Mouse (Mus musculus) adrenal gland, postnatal 10 days (tissue): ENCODE data around the gene Med8. TPM values are rescaled to one million over a fixed set of nuclear protein-coding genes. Genes with fewer than 3 reads are reported as not detected.

Experiments
- DNase-seq: peaks from one replicate; pipeline ENCODE4 v3.0.0; 2021; ENCODE audit warnings: mixed read lengths
- total RNA-seq, 2 experiments: library from RNA; stranded (reverse); gene quantifications; 2 replicates each; pipeline ENCODE4 v1.2.3; 2021

Med8 gene
- total RNA-seq, 2 experiments from 2014 or later, result 63.3 to 73.5 TPM

- DNase-seq, result no peak
Observed at GRCm38 (mm10) chr4:118415779-118416178, 6.6 kb downstream of the Med8 start.

GRCm38 (mm10) chr4:118416329-118416728, 7.2 kb downstream of the Med8 start:
- DNase-seq, result no peak

DNA sequence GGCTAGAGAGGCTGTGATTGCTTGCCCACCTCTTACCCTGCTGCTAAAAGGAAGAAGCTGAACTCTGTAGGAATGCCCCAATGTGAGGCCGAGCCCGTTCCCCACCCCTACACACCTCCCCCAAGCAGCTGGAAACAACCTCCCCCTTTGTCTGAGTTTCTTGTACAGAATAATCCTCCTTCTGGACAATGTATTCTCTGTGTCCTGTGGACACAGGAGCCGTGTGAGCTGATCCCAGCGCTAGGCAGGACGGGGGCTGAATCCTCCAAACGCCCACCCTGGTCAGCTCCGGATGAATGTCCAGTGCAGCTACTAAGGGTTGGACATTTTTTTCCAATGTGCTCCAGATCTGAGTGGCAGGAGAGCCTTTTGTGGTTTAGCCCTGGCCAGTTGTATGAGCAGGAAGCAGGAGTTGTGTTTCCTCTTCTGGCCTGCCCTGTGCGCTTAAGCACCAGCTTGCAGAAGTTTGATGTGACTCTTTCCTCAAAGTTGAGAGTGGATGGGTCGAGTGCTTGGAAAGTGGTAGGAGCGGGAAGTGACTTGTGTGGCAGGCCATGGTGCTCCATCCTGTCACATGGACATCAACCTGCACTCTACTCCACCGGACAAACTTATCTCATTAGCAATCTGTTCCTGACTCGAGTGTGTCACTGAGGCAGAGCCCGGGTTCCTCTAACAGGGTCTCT, 8.1 kb downstream of the Med8 start:
- no peak for DNase-seq

DNA sequence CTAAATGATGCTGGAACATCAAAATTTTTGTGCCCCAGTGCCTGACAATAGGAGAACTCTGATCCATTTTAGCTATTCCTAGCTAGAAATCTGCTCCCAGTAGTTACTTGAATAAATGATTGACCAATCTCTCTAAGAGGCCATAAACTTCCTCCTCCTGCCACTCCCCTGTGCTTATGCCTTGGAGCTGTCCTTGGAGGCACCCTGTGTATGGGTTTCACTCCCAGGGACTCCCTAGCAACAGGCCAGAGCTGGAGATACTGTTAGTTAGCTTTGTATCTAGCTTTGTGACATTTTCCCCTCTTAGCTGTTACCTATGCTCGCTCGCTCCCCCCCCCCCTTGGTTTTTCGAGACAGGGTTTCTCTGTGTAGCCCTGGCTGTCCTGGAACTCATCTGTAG, 12.2 kb downstream of the Med8 start:
- no peak for DNase-seq

DNA sequence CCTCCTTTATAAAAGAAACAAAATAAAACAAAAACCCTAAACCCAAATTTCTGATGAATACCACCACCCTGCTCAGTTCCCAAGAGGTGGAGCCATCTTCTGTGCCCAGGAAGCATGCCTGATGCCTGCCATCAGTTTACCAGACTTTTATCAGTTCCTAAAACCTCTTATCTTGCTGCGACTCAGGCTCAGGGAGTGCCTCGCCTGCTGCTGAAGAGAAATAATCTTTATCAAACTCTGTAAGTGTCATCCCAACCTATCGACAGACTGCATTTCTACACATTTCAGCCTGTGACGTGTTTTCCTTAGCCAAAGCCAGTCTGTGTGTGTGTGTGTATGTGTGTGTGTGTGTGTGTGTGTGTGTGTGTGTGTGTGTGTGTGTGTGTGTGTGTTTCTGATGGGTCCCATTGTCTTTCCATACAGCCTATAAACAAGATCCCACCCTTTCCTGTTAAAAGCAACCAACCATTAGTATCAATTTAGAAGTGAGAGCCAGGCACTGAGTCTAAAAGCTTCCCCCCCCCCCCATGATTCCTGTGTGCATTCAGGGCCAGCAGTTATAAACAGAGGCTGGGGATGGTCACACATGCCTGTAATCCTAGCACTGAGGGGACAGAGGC, 15.5 kb downstream of the Med8 start:
- no peak for DNase-seq

GRCm38 (mm10) chr4:118425374-118425773, 16.2 kb downstream of the Med8 start:
- no peak for DNase-seq

DNA sequence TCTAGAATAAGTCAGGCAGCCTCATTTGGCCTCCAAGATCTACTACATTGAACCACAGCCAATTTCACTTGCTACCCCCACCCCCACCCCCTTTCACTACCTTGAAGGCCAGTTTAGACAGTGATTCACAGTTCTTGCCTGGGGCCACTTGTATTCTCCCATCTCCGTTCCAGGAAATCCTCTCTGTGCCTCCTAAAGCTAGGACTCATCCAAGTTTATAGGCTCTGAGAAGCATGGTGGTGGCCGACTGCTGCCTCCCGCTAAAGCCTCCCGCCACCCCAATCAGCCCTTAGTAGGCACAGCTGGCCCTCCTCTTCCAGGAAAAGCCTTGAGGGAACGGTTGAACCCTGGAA, 18.3 kb downstream of the Med8 start:
- DNase-seq, result no peak

DNA sequence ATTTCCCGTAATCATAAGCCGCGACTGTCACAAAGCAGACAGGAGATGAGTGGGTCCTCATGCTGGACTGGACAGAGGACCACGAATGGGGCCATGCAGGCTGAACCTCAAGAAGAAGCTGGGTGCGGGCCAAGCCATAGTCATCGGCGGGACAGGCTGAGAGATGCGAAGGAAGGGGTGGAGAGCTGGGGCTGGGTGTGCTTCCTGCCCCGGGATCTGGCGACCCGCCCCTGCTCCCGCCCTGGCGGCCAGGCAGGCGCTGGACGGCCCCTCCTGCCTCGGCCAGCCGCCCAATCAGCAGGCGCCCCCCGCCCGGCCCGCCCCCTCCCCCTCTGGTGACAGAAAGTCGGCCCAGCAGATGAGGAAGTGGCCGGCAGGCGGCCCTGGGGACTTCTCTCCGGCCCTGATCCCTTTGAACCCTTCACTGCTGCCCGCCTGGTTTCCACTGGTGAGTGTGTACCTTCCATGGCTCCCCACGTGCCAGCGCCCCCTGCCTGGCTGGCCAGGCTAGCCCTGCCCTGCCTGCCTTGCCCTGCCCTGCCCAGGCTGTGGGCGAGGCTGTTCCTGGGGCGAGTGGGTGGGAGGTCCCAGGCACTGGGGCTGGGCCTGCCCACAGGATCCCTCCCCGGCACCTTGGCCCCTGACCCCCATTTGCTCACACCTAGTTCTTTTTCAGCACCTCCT, 18.8 kb downstream of the Med8 start, which contains the start of gene Elovl1:
Gene Elovl1 (plus strand): TSS at position 326 of the 684 bp plus-strand sequence.
- DNase-seq, result peak; percentile 94

GRCm38 (mm10) chr4:118428531-118429214, 19.5 kb downstream of the Med8 start:
- peak; percentile 27 for DNase-seq

GRCm38 (mm10) chr4:118429215-118429895, 20.2 kb downstream of the Med8 start:
- peak; percentile 11 for DNase-seq

GRCm38 (mm10) chr4:118432332-118432731, 23.2 kb downstream of the Med8 start:
- DNase-seq, result no peak

- DNase-seq, result peak; percentile 93
Observed at GRCm38 (mm10) chr4:118436820-118437603, 27.9 kb downstream of the Med8 start, which contains the start of gene Cdc20. TSS of gene Cdc20 (minus strand) at chr4:118437352.

DNA sequence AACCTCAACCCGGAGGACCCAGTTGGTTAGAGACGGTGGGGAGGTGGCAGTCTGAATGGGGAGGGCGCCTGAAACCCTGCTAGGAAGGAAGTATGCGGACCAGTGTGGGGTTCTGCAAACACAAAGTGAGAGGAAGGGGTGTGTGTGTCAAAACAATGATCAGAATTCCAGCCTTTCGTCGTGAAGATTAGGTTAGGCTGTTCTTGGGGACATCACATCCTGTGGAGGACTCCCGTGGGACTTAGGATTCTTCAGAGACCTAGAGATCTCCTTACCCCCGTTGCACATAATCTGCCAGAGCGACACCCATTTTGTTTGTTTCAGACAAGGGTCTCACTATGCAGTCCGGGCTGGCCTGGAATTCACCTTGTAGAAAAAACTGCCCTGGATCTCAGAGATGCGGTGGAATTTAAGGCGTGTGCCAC, 28.7 kb downstream of the Med8 start:
- peak; percentile 34 for DNase-seq

GRCm38 (mm10) chr4:118445088-118445487, 36.0 kb downstream of the Med8 start:
- DNase-seq, result no peak

- peak; percentile 52 for DNase-seq
Observed at GRCm38 (mm10) chr4:118445781-118446414, 36.8 kb downstream of the Med8 start.

DNA sequence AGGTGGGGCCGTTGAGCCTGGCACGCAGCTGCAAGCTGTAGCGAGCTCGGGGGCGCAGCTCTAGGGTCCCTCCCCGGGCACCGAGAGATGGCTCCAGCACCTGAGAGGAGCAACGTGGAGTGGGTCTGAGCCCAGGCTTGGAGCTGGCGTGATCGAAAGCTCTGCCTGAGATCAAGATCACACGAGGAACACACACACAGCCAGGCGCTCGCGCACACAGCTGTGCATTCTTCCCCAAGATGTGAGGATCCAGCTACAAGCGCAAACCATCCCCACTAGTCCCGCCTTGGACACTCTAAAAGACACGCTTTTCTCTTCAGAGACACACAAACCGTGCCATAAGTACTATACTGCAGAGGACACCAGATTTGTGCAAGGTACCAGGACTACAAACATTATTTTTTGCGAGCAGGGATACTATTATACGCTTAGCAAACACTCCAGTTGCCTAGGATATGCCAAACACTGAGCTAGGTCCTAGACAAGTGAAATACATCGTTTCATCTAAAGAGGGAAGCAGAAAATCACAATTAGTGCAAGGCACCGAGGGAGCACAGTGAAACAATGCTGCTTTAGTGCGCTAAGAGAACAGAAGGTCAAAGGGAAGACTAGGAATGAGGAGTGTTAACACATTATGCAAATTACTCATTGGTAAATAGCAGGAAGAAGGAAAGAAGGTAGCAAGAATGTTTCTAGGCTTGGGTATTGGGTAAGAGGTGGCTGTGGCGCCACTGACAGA, 37.4 kb downstream of the Med8 start:
- no peak for DNase-seq

DNA sequence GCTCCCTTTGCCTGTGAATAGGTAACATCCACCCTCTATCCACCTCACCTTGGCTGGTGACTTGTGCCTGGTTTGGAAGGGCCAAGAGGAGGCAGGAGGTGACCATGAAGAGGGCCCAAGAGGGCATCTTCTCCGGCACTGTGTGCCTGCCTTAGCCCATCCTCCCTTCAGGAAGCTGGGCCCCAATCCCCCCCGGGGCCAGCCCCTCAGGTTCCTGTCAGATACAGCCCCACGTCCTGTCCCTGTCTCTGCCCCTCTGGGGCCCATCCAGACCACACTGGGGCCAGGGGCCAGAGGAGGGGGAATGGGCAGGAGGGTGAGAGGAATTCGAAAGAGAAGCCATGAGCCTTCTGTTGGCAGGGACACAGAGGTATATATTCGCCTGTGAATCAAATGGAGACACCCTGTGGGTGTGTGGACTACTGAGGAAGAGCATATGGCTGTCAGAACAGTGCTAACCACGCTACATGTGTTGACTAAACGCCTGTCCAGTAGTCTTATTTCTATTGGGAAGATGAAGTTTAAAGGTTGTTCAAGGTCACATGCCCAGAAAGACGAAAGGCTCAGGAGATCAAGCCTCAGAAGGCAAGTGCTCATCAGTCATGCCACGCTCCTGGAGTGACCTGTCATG, 48.3 kb downstream of the Med8 start, which contains the start of gene Mpl:
Gene Mpl (minus strand): TSS at position 169 of the 631 bp plus-strand sequence.
- no peak for DNase-seq

DNA sequence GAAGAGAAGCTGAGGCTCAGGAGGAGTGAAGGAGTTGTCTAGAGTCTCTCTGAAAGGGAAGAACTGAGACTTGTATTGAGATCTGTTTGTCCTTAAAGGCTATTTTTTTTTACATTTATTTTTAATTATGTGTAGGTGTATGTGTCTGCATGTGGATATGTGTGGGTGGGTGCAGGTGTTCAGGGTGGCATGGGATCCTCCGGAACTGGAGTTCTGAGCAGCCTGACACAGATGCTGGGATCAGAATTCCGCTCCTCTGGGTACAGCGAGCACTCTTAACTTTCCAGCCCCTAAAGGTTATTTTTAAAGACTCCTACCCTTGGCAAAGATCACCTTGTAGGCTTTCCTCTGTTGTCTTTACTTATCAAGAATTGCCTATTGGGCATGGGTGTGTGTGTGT, 55.8 kb downstream of the Med8 start:
- DNase-seq, result no peak
